Mouse (Mus musculus): ENCODE measurements around the gene Prune1. TPM values are rescaled to one million over a fixed set of nuclear protein-coding genes. Genes with fewer than 3 reads are reported as not detected.

The Prune1 gene
- total RNA-seq, 2 experiments from 2014 or later, result 31.7 to 32.3 TPM

DNA sequence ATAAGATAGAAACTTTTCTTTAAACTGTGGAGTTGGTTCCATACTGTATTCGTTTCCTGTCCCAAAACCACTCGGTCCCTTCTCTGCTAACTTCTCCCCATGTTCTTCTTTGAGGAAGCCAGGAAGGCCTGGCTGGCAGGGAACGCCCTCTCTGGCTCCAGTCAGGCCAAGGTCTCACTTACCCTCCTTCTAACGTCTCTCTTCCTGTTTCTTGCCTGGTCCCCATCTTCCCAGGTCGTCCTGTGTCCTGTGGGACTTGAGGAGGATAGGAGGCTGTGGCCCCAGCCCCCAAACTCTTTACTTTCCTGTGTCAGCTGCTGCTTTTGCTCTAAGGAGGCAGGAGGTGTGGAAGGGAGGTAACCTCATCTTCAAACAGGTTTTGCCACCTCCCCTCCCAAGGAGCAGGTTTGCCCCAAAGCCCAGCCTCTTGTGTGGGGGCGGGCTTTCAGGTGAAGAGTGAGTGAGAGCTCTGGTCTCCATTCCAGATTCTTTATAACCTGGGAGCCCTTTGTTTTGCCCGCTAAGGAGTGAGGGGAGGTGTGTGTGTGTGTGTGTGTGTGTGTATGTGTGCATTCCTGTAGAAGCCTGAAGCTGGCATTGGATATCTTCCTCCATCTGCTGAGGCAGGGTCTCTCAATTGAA is 31.0 kb downstream of the Prune1 start, which contains the start of gene Bnipl:
Bnipl (minus strand) TSS at position 411 of the 642 bp plus-strand sequence.
- intact Hi-C loops (cut with DNase I), result no loop called here
- DNase-seq (ENCODE audit: low spot score in 2 of 2), result no peak

DNA sequence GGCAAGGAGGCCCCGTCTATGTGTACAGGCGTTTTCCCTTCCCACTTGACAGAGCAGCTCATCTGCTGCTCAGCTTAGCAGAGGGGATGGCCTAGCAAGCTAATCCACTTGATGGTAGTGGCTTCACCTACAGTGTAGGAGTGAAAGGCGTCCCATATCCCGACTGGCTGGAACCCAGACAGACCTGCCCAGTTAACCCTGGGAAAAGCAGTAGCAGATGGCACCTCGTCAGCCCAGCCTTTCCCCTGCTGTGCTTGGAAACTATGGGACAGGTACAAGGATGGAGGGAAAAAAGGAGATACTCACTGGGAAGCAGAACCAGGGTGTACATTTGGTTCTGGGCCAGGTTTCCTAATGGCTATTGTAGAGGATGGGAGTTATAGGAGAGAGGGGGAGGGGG is 31.5 kb downstream of the Prune1 start:
- no peak for DNase-seq (ENCODE audit: low spot score in 2 of 2)
- intact Hi-C loops (cut with DNase I), result no loop called here

DNA sequence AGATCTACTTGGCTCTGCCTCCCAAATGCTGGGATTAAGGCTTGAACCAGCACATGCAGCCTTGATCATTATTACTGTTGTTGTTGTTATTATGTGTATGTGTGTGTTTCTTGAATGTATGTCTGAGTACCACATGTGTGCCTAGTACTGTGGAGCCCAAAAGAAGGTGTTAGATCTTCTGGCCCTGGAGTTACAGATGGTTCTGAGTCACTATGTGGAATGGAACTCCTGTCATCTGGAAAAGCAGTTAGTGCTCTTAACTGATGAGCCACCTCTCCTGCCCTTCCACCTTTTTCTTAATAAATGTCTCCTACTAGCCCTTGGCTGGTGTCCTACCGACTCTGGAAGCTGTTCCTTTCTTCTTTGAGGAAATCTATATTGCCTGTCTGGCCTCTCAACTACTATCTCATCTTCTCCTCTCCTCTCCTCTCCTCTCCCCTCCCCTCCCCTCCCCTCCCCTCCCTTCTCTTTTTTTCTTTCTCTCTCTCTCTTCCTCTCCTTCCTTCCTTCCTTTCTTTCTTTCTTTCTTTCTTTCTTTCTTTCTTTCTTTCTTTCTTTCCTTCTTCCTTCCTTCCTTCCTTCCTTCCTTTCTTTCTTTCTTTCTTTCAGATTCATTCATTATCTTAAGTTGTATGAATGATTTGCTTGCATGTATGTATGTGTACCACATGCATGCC is 34.1 kb downstream of the Prune1 start:
- DNase-seq (ENCODE audit: low spot score in 2 of 2), result no peak
- intact Hi-C loops (cut with DNase I), result no loop called here

- intact Hi-C loops (cut with DNase I), result no loop called here
- peak; percentile 62 to 70 for DNase-seq (ENCODE audit: low spot score in 2 of 2)
These were observed 35.2 kb downstream of the Prune1 start for GRCm38 (mm10) chr3:95246465-95247231.

DNA sequence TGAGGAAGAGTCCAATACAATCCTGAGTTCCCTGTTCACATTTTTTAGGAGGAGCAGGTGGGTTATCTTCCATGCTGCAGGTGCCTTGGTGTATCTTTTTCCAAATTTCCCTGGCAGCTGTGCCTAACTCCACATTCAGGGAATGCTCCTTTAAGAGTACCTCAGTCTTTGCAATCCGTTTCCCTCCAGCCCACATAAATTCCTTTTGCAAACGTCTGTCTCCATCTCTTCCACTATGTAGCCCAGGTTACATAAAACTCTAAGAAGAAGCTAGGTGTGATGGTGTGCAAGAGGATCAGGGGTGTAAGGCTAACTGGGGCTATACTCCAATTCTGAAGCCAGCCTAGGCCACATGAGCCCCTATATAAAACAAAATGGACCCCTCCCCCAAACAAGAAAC is 38.8 kb downstream of the Prune1 start:
- no peak for DNase-seq (ENCODE audit: low spot score in 2 of 2)
- intact Hi-C loops (cut with DNase I), result no loop called here

GRCm38 (mm10) chr3:95241498-95241897 is 40.4 kb downstream of the Prune1 start, which contains the start of gene Gm128:
TSS of gene Gm128 (minus strand) at chr3:95241598.
- no peak for DNase-seq (ENCODE audit: low spot score in 2 of 2)
- intact Hi-C loops (cut with DNase I), result no loop called here

DNA sequence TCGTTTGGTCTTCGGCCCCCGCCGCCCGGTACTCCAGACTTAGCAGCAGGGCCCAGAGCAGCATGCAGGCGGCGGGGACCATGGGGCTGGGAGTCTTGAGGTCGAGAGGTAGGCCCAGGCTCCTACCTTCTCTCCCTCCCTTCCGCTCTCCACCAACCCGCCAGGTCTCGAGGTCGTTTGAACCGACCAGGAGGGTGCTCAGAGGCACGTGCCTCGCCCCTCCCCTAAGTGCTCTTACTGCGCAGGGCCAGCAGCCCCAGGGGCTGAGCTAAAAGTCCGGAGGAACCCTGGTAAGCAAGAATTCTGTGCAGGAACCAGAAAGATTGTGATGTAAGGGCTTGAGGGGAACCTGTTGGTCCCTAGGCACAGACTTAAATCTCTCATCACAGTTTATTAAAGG is 41.0 kb downstream of the Prune1 start:
- intact Hi-C loops (cut with DNase I), result no loop called here
- DNase-seq (ENCODE audit: low spot score in 2 of 2), result no peak

DNA sequence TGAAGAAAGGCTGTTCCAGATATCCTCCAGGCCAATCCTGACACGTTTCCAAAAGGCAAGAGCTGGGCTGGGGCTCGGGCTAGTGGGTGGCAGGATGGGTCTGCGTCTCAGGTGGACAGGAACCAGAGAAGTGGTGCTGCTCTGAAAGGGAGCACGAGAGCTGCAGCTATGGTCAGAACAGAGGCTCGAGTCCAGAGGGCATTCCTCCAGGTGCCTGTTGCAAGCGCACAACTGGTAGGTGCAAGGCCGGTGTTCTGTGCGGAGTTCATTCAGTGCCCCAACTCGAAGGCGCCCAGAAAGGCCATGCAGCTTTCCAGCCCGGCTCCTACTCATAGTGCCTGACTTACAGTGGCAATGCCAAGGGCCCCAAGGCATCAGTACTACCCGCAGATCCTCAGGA is 41.9 kb downstream of the Prune1 start:
- no peak for DNase-seq (ENCODE audit: low spot score in 2 of 2)
- intact Hi-C loops (cut with DNase I), result no loop called here

GRCm38 (mm10) chr3:95239022-95239421 is 42.9 kb downstream of the Prune1 start:
- no peak for DNase-seq (ENCODE audit: low spot score in 2 of 2)

GRCm38 (mm10) chr3:95237541-95238099 is 44.3 kb downstream of the Prune1 start:
- DNase-seq (ENCODE audit: low spot score in 2 of 2), result peak in 1 of 2 experiments; percentile 61
- intact Hi-C loops (cut with DNase I), result no loop called here

More at GRCm38 (mm10) chr3:95239022-95239421, 42.9 kb downstream of the Prune1 start:
- intact Hi-C loops (cut with DNase I), result no loop called here

GRCm38 (mm10) chr3:95235386-95236301 is 46.2 kb downstream of the Prune1 start:
- DNase-seq (ENCODE audit: low spot score in 2 of 2), result no peak
- intact Hi-C loops (cut with DNase I), result no loop called here

GRCm38 (mm10) chr3:95233303-95233980 is 48.4 kb downstream of the Prune1 start:
- DNase-seq (ENCODE audit: low spot score in 2 of 2), result no peak
- intact Hi-C loops (cut with DNase I), result no loop called here

DNA sequence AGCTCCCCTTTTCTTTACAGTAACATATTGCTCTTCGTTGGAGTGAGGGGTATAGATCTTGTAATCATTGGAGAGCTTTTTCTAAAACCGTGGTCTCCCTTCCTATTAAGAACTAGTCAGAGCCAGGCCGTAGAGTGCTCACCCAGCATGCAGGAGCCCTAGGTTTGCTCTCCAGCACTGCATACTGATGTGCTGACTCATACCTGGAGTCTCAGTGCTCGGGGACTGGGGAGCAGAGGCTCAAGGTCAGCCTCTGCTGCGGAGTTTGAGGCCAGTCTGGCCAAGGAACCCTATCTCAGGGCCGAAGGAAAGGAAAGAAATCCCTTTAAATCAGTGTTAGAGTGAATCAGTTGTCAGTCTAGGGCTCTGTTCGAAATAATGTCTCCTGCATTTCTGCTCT is 49.1 kb downstream of the Prune1 start:
- intact Hi-C loops (cut with DNase I), result no loop called here
- no peak for DNase-seq (ENCODE audit: low spot score in 2 of 2)

DNA sequence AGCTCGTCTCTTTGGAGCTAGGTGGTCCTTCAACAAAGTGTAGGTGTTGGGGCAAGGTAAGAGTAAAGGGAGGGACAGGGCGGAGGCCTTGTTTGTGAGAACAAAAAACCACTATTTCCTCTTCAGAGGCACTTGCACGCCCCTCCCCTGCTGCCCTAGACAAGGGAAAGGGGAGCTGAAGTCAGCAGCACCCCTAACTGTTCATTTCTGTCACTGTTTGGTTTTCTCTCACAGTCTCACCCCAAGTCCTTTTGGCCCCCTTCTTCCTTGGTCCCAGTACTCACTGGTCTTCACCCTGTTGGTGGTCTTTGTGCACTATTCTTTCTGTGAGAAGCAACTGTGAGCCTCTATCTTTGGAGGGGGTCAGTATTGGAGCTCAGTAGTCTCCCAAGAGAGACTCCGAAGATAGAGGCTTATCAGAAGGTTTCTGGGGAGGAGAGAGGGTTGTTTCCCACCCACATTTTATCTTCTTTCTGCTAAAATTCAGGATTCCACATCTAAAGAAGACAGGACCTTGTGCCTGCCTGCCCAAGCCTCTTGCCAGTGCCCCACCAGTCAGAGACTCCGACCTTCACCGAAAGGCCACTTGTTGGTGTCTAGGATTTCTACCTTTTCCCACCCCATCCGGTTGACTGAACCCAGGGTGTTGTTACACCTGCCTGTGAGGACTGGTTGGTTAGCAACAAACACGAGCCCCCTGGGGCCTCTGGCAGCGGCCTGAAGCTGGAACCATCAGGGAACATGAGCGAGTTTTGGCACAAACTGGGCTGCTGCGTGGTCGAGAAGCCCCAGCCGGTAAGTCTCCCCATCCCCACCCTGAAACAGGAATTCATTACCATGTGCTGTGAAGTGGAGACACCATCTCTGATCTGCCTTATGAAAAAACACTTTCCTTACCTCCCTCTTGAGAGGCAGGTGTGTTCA is 50.3 kb downstream of the Prune1 start, which contains the start of gene Mllt11:
Mllt11 (minus strand) TSS at position 874 of the 924 bp plus-strand sequence.
- DNase-seq (ENCODE audit: low spot score in 2 of 2), result no peak
- intact Hi-C loops (cut with DNase I), result no loop called here

- intact Hi-C loops (cut with DNase I), result no loop called here
- no peak for DNase-seq (ENCODE audit: low spot score in 2 of 2)
These were observed 51.2 kb downstream of the Prune1 start for GRCm38 (mm10) chr3:95230495-95231297.

DNA sequence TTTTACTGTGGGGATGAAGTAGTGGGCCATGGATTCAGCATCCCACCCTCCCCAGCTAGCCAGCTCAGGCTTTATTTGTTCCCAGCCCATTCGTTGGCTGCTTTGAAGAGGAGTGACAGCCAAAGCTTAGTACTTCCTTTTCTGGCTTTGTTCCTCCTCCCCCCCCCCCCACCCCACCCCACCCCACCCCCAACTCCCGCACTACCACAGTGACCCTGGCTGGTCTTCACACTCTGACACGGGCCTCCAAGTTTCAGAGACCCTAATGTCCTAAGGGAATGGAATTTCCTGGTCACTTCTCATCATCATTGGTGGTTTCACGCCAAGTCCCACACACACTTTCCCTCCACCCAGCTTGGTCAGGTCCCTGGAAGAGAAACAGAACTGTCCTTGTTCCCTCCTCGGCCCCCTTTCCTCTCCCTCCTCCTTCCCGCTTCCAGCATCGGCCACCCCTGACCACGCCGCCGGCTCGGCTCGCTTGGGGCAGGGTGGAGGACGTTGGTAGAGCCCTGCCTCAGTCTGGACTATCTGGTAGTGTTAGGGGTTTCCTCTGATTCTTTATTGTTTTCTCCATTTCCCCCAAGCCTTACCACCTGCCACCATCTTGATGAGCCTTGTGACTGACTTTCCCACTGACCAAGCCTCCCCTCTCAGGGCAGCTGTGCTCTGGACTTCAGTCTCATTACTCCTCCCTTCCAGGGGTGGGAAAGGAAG is 51.9 kb downstream of the Prune1 start:
- DNase-seq (ENCODE audit: low spot score in 2 of 2), result peak; percentile 42 to 61
- intact Hi-C loops (cut with DNase I), result loop anchor here (5.0 kb wide), 2 partner anchors 37 to 52 kb away; partner anchors contain the start of genes Mindy1 and Prune1

Data from left cerebral cortex, postnatal 14 days (tissue).